Mouse (Mus musculus): ENCODE measurements around the gene Ptch1. TPM values are rescaled to one million over a fixed set of nuclear protein-coding genes. Genes with fewer than 3 reads are reported as not detected.

Gene Ptch1
- total RNA-seq, 2 experiments from 2014 or later, result 8.6 to 10.4 TPM

- DNase-seq, result no peak
- intact Hi-C loops (cut with DNase I), result no loop called here
These were observed 66.3 kb downstream of the Ptch1 start for GRCm38 (mm10) chr13:63507001-63507556.

DNA sequence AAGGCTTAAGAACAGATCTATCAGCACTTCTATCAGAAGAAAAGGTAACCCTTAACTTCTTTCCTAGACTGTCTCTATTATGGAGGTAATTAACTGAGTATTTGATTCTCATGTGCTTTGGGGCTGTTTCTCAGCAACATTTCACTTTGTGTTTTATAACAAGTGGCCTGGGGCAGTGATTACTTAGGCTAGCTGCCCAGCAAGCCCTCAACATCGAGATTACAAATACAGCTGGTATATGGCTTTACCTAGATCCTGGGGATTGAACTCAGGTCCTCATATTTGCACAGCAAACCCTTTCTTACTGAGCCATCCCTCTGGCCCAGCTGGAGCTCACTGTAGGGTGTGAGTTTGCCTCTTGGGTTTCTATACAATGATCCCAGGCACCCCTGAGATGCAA, 67.0 kb downstream of the Ptch1 start:
- intact Hi-C loops (cut with DNase I), result no loop called here
- DNase-seq, result no peak

DNA sequence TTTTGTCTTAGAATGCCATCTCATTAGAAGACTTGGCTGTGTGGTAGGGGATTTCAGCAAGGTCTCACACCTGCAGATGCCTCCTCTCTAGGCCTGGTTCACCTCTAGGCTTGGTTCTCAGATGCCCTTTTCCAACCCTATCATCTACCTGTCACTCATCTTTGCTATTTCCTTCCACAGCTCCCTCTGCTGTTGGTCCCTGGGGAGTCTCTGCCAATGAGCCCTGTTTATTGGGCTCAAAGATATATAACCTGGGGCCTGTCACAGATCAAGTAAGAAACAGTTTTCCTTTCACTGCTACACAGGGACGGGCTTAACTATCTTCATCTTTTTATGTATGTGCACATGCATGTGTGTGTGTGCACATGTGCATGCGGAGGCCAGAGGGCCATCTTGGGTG, 71.0 kb downstream of the Ptch1 start:
- no peak for DNase-seq
- intact Hi-C loops (cut with DNase I), result no loop called here

DNA sequence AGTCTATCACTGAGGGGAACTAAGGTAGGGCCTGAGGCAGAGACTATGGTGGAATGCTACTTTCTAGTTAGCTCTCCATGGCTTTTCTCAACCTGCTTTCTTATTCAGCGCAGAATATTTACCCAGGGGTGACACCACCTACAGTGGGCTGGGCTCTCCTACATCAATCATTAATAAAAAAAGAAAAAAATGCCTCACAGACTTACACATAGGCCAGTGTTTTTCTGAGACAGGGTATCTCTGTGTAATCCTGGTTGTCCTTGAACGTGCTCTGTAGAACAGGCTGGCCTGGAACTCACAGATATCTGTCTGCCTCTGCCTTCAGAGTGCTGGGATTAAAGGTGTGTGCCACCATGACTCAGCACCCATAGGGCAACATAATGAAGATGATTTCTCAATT, 73.9 kb downstream of the Ptch1 start:
- DNase-seq, result no peak
- intact Hi-C loops (cut with DNase I), result no loop called here

DNA sequence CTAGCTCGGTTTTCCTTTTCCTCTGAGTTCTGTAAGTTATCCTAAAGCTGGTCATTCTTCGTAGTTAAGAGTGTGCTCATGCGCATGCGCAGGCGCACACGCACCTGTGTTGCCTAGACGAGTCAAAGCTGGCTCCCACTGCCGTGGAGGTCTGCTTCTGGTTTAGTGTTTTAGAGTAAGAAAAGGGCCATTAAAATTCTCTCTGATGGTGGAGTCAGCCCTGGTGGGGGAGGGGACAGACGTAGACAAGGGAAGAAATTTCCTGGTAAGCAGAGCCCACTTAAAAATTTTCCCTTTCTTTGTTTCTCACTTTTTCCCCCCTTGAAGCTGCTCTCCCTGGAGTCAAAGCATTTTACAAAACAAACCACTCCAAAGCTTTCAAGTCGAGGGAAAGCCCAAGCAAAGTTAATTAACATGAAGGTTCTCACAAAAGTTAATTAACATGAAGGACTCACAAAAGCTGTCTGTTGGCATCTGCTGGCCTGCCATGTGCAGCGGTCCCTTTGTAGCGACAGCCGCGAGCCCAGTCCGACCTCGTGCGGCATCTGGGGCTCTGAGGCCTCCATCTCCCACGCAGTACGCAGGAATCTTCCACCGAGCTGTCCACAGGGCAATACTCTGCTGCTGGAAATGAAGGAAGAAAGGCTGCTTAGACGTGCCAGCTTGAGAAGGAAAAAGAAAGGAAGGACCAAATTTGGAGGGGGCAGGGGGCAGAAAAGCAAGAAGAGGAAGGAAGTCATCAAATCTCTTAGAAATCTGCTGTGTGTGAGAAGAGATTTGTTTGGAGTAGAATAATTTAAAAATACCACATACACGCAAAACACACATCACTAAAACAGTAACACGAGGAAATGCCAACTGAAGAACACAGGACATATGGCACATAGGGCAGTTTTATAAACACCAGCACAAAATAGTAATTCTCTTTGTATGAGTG, 76.5 kb downstream of the Ptch1 start, which contains the start of gene Fancc:
Gene Fancc (minus strand): TSS at position 633 of the 937 bp plus-strand sequence.
- intact Hi-C loops (cut with DNase I), result no loop called here
- no peak for DNase-seq

GRCm38 (mm10) chr13:63487707-63488042, 85.7 kb downstream of the Ptch1 start:
- intact Hi-C loops (cut with DNase I), result no loop called here

DNA sequence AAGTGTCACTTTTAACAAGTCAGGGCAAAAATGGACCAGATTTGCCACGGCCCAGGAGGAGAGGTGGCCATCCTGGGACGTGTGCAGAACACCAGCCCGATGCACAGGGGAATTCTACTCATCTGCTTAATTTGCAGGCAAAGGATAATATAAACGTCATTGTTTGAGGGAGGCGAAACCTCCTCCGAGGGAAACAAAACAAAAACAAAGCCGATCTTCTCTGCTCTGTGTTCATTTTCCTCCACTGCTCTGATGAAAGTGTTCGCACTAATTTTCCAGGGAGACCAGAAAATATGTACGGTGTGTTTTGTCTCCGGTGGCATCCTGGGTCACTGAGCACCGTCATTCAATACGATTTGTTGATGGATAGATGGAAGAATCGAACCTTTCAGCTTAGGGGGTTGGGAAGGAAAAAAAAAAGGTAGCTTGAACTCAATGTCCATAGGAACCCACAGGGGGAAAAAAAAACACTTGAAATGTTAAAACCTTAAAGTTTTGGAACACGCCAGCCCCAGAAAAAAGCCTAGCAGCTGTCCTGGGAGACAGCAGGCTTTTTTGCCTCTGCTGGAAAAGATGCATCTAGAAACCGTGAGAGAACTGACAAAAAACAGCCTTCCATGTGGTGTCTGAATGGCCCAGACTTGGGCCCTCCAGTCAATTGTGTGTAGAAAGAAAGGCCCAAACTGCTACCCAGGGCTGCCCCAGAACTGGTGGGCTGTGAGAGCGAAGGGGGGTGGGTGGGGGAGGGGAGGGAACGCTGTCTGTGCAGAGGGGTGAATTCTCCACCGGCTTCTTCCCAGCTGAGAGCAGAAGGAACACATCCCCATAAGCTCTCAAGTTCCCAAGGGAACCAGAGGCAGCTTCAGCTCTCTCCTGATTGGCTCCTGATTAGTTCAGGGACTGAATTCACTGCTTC, 86.3 kb downstream of the Ptch1 start:
- no peak for DNase-seq
- intact Hi-C loops (cut with DNase I), result no loop called here

More at GRCm38 (mm10) chr13:63487707-63488042, 85.7 kb downstream of the Ptch1 start:
- DNase-seq, result no peak

DNA sequence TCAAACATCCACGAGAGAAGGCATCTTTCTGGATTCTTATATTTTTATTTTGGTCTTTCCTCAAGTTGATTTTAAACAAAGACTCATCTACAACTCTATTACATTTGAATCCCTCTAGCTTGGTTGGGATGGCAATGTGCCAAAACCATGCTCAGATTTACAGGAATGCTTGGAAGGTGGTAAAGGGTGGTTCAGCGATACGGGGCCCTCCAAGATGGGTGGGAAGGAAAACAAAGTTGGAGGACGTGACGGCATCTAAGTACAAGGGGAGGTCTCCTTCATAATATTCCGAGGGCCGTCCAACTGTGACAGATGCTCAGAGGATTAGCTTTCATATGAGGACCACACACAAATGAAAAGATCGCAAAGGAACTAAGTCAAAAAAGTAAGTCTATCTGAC, 98.0 kb downstream of the Ptch1 start:
- DNase-seq, result no peak
- intact Hi-C loops (cut with DNase I), result no loop called here

Other genes with a start within 250 kb of the Ptch1 start
- gene Fancc, start 76.3 kb downstream of the Ptch1 start, total RNA-seq (2021), result 1 to 10 TPM; 1.5 to 2.9 TPM
- gene Ercc6l2, start 241.6 kb upstream of the Ptch1 start, total RNA-seq (2021), result 10 to 100 TPM; 13.5 to 14.9 TPM